Mouse (Mus musculus) erythroblast, embryonic 14.5 days (primary cell): Measurements from ENCODE around the gene Abraxas2.

ENCODE experiments used
- GATA1 ChIP-seq: IDR thresholded peaks from 2 replicates; pipeline ENCODE4 v1.6.1; 2012; ENCODE audit warnings: low read length, inconsistent platforms, mixed read lengths
- TAL1 ChIP-seq: IDR thresholded peaks from 3 replicates; pipeline ENCODE4 v1.6.1; 2012; ENCODE audit warnings: low read length, inconsistent platforms, mixed read lengths

- TF ChIP-seq TAL1 (no peak), GATA1 (no peak)
Observed at GRCm38 (mm10) chr7:132892806-132893205, 33.8 kb downstream of the Abraxas2 start.
